Mouse (Mus musculus): ENCODE results near the gene Nat8f2. TPM values are rescaled to one million over a fixed set of nuclear protein-coding genes. Genes with fewer than 3 reads are reported as not detected.
"Not testable (repeated sequence)": the region's sequence is repeated elsewhere in the genome, so short reads cannot be mapped to it uniquely, and the experiment has no call there.

Gene Nat8f2
- total RNA-seq (2021) = not detected

DNA sequence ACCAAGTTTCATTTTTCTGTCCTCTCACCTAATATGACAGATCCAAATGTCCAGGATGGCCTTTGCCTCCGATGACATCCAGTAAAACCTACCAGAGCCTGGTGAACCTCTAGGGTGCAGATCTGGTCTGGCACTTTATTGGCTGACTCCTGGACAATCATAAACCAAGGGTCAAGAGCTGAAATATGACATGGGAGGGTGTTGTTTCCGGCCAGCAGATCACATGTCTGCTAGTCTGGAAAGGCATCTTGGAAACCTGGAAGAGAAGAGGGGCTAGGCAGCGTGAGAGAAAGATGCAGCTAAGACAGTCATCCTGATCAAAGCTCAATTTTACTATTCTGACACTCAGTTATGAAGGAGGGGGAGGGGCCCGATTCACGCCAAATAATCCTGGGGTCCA lies at the start of gene Nat8f2:
TSS of gene Nat8f2 (minus strand) at position 153 of the 400 bp plus-strand sequence.
- DNase-seq; intact Hi-C loops (cut with DNase I): not testable (repeated sequence)

DNA sequence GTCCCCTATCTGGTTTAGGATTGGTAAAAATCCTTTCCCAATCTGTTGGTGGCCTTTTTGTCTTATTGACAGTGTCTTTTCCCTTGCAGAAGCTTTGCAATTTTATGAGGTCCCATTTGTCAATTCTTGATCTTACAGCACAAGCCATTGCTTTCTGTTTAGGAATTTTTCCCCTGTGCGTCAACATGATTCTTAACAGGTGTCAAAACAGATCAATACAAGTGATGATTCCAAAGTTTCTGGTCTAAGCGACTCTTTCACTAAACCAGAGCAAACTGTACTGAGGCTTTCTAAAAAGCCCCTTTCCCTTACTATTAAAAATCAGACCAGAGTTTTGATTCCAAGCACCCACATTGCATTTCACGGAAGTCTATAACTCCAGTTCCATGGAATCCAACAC lies 49.4 kb upstream of the Nat8f2 start:
- intact Hi-C loops (cut with DNase I) = loop anchor here (5.0 kb wide), 1 partner anchor 89 kb away; no protein-coding TSS in a partner anchor
- DNase-seq = not testable (repeated sequence)

DNA sequence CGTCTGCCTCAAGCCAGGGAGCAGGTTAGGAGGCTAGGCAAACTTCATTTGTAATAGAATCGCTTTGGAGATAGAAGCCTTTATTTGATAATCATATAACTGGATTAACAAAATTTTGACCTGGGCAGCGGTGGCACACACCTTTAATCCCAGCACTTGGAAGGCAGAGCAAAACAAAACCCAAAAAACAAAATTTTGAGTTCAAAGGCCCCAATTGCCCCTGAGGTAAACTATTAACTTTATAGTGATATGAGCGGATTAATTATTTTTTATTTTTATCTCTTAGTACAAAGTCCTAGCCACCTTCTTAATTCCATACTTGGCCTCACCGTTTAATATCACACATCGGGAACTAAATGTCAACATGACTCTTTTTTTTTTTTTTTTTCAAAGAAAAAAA lies 47.6 kb upstream of the Nat8f2 start:
- intact Hi-C loops (cut with DNase I) = loop anchor here (5.0 kb wide), 1 partner anchor 91 kb away; no protein-coding TSS in a partner anchor
- no peak for DNase-seq

DNA sequence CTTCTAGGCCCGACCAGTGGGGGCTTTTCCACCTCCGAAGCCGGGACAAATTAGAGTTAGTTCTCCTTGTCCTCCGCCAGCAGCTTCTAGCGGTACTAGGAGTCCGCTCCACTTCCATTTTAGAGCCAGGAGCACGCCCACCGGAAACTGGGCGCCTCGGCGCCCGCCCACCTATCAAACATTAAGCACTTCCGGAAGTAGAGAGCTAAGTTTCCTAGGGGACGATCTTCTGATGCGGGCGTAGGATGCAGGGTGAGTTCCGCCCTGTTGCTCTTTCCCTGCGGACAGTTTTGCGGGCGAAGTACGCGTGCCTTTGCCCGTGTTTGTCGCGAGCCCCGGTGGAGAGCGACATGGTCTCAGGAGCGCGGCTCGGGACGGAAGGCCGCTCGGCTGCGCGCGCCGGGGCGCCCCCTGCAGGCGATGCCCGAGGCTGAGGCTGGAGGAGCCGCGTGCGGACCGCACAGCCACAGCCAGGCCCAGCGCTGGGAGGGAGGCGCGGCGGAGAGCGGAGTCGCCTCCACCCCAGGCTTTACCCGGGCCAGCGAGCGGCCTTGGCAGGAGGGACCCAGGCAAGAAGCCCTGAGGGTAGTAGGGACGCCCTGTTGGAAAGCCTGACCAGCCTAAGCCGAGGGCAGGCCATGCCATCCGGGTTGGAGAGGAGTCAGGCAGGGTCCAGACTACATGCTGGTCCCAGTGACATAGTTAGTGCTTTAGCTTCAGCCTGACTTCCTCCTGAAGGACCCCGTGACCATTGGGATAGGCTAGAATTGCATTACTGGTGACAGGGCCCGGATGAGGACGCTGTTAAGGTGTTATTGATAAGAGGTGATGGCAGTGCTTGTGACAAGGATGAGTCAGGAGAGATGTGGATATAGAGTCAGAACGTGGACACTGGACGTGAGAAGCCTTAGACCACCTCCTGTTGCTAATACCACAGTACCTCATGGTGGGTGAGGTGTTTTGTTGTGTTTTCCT lies 46.9 kb upstream of the Nat8f2 start, which contains the start of gene Nat8f1:
TSS of gene Nat8f1 (minus strand) at position 149 of the 975 bp plus-strand sequence.
- intact Hi-C loops (cut with DNase I) = loop anchor here (2.0 to 5.0 kb wide), 2 partner anchors 45 to 91 kb away; partner anchors contain the start of gene Dusp11
- DNase-seq = peak; percentile 94

DNA sequence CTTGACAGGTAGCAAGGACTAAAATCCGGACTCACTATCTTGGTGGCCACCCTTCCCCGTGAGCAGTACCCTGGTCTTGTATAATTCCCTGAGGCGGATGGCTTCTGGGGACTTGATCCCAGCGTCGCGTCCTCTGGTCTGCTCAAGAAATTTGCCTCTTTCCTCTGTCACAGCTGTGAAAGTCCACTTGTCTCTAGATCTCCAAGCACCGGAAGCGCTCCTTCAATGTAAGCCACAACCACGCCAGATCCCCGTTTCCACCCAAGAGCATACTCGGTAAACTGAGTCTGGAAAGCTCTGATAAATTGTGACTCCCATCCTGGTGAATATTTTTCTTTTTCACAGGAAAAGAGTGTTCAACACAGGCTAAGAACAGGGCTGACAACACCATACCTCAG lies 46.2 kb upstream of the Nat8f2 start:
- intact Hi-C loops (cut with DNase I) = loop anchor here (2.0 to 5.0 kb wide), 2 partner anchors 46 to 92 kb away; partner anchors contain the start of gene Dusp11
- DNase-seq = no peak

DNA sequence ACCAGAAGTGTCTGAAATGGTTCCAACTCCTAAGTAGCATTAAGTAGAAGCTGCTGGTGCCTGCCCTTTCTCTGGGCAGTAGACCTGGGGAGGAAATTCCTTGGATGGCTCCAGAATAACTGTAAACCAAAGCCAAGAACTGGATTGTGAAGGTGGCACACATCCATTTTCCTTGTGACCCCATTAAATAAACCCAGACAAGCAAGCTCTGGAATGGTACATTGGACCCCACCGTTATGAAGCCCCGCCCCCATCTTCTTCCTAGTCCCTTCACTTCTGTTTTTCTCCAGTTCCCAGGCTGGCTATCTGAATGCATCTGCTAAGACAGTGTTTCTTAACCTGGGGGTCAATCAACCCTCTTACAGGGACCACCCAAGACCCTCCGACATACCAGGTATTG lies 42.6 kb upstream of the Nat8f2 start, which contains the start of gene Tprkb:
TSS of gene Tprkb (plus strand) at position 279 of the 400 bp plus-strand sequence.
- DNase-seq = no peak
- intact Hi-C loops (cut with DNase I) = no loop called here

DNA sequence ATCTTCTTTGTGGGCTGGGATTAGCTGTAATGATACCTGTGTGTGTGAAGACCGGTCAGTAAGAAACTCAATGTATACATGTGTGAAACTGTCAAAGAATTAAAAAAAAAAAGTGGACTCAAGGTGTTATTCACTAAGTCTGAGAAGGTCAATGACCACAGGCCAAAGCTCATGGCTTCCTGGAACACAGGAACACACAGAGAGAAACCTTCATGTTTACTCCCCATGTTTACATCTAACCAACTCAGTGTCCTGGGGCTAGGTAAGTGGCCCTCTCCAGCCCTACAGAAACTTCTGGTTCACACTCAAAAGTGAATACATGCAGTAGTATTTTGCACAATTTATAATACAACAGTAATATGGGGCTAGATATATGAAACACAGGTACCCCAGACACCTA lies 40.7 kb upstream of the Nat8f2 start:
- DNase-seq = no peak
- intact Hi-C loops (cut with DNase I) = loop anchor here (10.0 kb wide), 2 partner anchors 255 to 445 kb away; no protein-coding TSS in a partner anchor

DNA sequence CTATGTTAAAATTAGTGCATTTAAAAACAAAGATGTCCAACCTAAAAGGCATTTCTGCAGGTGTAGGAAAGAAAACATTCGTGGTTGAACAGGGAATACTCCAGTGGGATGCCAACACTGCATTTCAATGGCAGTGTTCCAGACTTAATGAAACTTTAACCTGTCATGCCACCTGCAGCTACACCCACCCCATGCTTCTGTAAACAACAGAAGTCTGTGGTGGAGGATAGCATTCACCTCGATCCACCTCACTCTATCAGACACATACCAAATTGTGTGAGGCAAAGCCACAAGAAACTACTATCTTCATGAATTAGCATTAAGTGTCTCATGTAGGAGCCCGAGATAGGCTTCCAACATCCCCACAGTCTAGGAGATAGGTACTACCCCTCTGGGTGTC lies 39.4 kb upstream of the Nat8f2 start:
- no peak for DNase-seq
- intact Hi-C loops (cut with DNase I) = loop anchor here (10.0 kb wide), 2 partner anchors 254 to 444 kb away; no protein-coding TSS in a partner anchor

DNA sequence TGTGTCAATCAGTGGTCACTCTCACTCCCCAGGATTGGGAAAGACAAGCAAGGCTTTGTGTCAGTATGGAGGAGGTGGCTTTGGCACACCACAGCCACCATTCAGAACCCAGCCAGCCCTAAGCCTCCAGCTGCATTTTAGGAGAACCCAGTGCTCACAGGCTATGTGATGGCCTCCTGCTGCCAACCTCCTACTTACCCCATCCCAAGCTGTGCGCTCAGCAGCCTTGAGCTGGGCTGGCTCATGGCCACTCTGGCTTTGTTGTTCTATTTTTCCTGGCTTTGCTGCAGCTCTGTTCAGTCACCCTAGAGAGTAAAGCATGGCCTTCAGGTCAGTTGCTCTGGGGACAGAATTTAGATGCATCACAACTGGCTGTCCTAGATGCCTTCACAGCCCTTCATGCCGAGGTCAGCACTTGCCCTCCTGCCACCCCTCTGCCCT lies 38.0 kb upstream of the Nat8f2 start:
- DNase-seq = peak; percentile 21 to 27
- intact Hi-C loops (cut with DNase I) = loop anchor here (10.0 kb wide), 2 partner anchors 252 to 442 kb away; no protein-coding TSS in a partner anchor

DNA sequence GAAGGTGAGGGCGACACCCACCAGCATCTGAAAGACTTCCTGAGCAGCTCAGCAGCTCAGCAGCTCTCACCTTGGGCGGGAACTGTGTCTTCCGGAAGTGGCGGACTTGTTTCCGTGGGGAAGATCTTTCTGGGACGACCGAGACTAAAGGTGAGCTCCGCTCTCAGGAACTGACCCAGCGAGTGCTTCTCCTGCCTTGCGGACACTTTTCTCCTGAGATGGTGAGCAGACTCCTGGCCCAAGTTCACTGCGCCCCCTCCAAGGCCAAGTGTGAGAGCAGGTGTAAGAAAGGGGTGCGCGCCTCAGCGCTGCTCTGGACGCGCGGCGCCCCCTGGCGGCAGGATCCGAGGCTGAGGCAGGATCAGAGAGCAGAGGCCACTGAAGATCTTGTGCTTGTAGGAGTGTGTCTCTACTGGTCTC lies 35.7 kb upstream of the Nat8f2 start, which contains the start of gene Nat8f4:
TSS of gene Nat8f4 (minus strand) at position 243 of the 420 bp plus-strand sequence.
- DNase-seq = peak; percentile 77 to 83
- intact Hi-C loops (cut with DNase I) = loop anchor here (5.0 to 10.0 kb wide), 3 partner anchors 250 to 440 kb away; partner anchors contain the start of gene Alms1

DNA sequence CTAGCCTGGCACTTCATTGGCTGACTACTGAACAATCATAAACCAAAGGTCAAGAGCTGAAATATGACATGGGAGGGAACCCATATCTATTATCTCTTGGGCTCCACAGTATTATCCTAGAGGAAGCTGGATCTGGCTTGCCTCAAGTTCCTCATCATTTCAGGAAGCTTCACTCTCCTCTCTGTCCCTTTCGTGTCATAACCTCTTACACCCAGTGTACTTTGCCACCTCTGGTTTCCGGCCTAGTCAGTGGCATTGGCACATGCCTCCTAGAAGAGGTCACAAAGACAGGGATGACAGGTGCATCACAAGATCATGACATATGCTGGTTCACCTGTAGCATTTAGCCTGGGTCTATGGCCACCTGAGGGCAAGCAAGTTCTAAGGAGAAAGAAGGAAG lies 33.3 kb upstream of the Nat8f2 start:
- DNase-seq = no peak
- intact Hi-C loops (cut with DNase I) = loop anchor here (5.0 to 10.0 kb wide), 3 partner anchors 248 to 438 kb away; partner anchors contain the start of gene Alms1

DNA sequence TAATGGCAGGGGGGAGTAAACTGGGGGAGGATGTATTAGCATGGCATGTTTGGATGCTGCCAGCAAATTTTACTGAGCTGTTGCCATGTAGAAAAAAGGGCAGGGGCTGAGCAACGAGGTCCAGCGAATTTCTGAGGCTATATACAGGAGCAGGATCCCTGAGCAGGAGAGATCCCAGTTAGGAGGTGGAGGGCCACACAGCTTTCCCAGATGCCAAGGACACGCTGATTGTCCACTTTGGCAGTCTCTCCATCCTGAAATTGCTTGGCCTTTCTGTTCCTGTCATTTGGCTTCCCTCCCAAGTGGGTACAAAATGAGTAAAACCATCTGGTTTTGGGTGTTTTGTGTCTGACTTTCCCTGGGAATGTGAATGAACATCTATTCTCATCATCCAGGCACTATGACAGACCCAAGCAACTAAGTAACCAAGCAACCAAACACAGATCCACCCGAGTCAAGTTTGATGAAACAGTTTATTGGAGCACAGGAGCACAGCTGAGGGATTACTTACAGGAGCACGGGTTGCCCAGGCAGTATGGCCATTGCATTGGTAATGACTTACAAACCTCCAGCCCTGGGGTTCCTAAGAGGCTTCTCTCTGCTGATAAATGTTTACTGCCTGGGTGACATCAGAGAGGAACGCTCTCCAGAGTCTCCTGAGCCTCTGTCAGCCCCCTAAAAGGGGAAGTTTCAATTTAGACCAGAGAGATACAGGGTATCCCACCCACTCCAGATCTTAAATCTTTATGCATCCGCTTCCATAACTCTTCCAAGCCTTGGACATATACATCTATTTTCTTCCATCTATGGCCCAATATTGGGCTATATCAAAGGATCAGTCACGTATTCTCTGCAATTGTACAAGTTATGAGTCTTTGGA lies 29.9 kb upstream of the Nat8f2 start:
- not testable (repeated sequence) for DNase-seq
- intact Hi-C loops (cut with DNase I) = loop anchor here (5.0 kb wide), 1 partner anchor 67 kb away; the partner anchor contains the start of gene Nat8

DNA sequence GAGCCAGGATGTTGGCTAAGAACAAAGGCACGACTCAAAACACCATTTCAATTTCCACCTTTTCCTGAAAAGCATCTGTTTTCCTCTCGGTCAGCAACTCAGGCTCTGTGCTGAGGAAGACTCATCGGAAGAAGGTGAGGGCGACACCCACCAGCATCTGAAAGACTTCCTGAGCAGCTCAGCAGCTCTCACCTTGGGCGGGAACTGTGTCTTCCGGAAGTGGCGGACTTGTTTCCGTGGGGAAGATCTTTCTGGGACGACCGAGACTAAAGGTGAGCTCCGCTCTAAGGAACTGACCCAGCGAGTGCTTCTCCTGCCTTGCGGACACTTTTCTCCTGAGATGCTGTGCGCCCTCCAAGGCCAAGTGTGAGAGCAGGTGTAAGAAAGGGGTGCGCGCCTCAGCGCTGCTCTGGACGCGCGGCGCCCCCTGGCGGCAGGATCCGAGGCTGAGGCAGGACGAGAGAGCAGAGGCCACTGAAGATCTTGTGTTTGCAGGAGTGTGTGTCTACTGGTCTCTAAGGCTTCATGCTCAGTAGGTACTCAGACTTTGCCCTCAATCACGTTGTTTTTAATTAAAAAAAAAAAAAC lies 26.2 kb upstream of the Nat8f2 start:
- intact Hi-C loops (cut with DNase I) = loop anchor here (5.0 kb wide), 1 partner anchor 63 kb away; the partner anchor contains the start of gene Nat8
- peak in 1 of 2 experiments; percentile 22 for DNase-seq

DNA sequence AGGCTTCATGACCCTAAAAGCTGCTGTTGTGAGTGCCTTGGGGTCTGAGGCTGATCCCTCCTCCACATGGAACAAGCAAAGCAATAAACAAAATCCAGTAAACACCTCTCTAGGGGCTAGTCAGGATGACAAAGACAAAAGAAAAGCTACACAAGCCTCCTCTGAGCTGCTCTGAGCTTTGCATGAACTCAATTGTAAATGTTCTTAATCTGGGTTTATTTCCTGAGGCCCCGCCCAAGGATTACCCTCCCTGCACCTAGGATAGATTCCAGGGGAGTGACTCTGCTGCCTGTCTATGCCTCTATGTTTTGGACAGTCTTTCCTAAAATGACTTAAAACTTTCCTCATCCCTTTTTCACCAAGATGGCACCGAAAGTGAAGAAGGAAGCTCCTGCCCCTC lies 20.0 kb upstream of the Nat8f2 start:
- no peak for DNase-seq
- intact Hi-C loops (cut with DNase I) = no loop called here

DNA sequence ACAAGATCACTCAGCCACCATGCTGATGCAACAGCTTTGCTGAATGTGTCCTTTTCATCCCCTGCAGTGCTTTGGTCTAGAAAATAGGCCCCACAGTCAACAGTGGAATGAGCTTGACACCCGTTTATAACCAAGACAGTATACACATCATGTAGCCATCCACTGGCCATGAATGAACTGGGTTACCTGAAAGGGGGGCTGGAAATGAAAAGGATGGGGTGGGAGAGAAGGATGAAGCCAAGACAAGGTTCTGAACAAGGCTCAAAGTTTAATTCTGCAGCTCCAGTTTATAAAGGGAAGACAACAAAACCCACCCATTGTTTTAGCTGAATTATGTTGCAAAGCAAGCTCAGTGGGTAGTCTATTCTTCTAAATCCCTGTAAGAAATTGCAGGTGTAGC lies 15.4 kb upstream of the Nat8f2 start:
- DNase-seq = no peak
- intact Hi-C loops (cut with DNase I) = no loop called here

DNA sequence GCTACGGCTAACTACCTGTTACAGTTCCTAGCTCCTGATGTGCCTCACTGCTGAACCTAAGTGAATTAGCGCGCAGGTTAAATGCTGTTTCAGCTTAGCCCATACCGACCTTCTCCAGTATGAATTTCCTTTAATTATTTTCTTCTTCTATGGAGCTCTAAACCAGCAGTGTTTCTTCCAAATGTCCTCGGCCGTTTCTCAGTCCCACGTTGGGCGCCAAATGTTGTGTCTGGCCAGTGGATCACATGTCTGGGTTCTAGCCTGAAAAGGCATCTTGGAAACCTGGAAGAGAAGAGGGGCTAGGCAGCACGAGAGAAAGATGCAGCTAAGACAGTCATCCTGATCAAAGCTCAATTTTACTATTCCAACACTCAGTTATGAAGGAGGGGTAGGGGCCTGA lies 14.3 kb upstream of the Nat8f2 start:
- intact Hi-C loops (cut with DNase I); DNase-seq: not testable (repeated sequence)

DNA sequence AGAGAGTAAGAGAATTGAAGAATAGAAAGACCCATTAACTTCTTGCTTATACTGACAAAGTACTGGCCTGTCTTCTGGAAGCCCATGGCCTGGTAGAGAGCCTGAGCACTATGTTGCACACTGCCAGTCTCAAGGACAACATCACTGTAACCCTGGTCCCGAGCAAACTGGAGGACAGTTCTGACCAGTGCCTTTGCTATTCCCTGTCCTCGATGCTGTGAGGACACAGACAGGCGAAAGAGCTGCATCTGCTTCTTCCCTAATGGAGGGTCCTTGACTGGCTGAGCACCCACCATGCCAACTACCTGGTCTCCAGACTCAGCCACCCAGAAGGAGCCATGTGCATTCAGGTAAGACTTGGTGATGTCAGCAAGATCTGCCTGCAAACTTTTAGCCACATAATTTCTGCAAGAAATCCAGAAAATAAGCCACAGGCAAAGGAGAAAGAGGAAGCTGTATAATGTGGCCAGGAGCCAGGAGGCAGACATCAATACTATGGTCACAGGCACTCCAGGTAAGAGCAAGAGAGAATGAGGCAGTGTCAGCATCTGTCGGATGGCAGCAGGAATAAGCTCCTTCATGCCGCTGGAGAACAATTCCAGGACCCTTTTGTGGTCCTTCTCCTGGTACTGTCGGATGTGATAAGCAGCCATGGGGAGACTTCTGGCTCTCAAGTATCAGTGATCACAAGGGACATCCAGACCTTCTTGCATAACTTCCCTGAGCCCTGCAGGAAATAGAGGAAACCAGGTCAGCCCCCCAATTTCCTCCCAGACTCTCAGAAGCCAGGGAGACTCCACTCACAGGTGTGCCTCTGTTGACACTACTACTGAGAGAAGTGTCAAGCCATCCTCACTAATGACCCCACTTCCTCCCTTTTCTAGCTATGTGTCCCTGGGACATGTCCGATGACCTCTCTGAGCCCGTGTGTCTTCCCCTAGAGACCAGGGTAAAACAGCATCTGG lies 950 bp downstream of the Nat8f2 start:
- intact Hi-C loops (cut with DNase I) = no loop called here
- no peak for DNase-seq

DNA sequence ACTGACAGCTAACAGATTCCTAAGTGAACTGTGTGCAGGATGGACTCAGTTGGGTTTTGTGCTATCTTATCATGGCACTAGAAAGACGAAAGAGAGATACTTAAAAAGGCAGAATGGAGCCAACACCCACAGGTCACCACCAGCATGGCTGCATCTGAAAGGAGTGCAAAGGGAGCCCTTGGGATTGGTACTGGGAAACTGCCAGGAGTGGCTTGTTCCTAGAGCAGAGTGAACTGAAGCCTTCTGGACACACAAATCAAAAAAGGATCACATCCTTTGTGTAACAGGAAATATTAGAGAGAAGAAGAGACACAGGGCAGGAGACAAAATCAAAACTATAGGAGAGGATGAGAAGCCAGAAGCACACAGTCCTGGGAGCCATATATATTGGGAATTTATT lies 2.0 kb downstream of the Nat8f2 start:
- intact Hi-C loops (cut with DNase I); DNase-seq: not testable (repeated sequence)
